Mouse (Mus musculus) bone marrow macrophage, adult 2 months (primary cell): ENCODE data around the gene Ctsl.

ENCODE experiments used
- CTCF ChIP-seq: IDR thresholded peaks from 2 replicates; pipeline ENCODE4 v1.5.1; 2012; ENCODE audit warnings: low read depth, mild to moderate bottlenecking, low read length, moderate library complexity
- POLR2A ChIP-seq: IDR thresholded peaks from 2 replicates; pipeline ENCODE4 v1.6.1; 2012; ENCODE audit warnings: mild to moderate bottlenecking, low read depth, low read length, borderline replicate concordance

- no peak for TF ChIP-seq CTCF
- TF ChIP-seq POLR2A: no peak
Observed at GRCm38 (mm10) chr13:64359702-64360101, 11.0 kb downstream of the Ctsl start.
